Mouse (Mus musculus): ENCODE results near the gene Msx2. TPM values are rescaled to one million over a fixed set of nuclear protein-coding genes. Genes with fewer than 3 reads are reported as not detected.

The Msx2 gene
- total RNA-seq (2023; ENCODE audit: inconsistent age) = not detected in 4 replicates

GRCm38 (mm10) chr13:53472614-53473124, at the start of gene Msx2:
Gene Msx2, minus strand, starts transcription at chr13:53473074.

Other genes starting within 250 kb of the Msx2 start
- 0.12 TPM in 1 of 4 replicates, not detected in the others for gene Ror2, start 186.9 kb downstream of the Msx2 start, total RNA-seq (2023; ENCODE audit: inconsistent age)
- 39.8 to 44.7 TPM (median 42.6 TPM) in 4 replicates for gene Sptlc1, start 95.7 kb downstream of the Msx2 start, total RNA-seq (2023; ENCODE audit: inconsistent age)

Data from B cell, adult (primary cell).